Mouse (Mus musculus): ENCODE results near the gene Zfp219. TPM values are rescaled to one million over a fixed set of nuclear protein-coding genes. Genes with fewer than 3 reads are reported as not detected.
A peak's percentile ranks its signal among the peaks of the same experiment; 100 is the strongest.
"Not testable (repeated sequence)": the region's sequence is repeated elsewhere in the genome, so short reads cannot be mapped to it uniquely, and the experiment has no call there.

Gene Zfp219
- 10 to 100 TPM; 30.2 to 32.4 TPM for total RNA-seq (2021)

GRCm38 (mm10) chr14:52020486-52021137 lies at the start of gene Zfp219:
Gene Zfp219, minus strand, starts transcription at chr14:52020733.
- peak in 1 of 2 experiments; percentile 84 for DNase-seq (ENCODE audit: extremely low spot score in 1 of 2, low spot score in 2 of 2)
- intact Hi-C loops (cut with DNase I) = loop anchor here (5.0 kb wide), 2 partner anchors 113 to 138 kb away; partner anchors contain the start of gene Mettl17

GRCm38 (mm10) chr14:52066135-52066534 lies 45.6 kb upstream of the Zfp219 start:
- DNase-seq (ENCODE audit: extremely low spot score in 1 of 2, low spot score in 2 of 2) = no peak
- intact Hi-C loops (cut with DNase I) = no loop called here

- intact Hi-C loops (cut with DNase I) = no loop called here
- no peak for DNase-seq (ENCODE audit: extremely low spot score in 1 of 2, low spot score in 2 of 2)
Measured at GRCm38 (mm10) chr14:52061798-52062197, 41.3 kb upstream of the Zfp219 start.

DNA sequence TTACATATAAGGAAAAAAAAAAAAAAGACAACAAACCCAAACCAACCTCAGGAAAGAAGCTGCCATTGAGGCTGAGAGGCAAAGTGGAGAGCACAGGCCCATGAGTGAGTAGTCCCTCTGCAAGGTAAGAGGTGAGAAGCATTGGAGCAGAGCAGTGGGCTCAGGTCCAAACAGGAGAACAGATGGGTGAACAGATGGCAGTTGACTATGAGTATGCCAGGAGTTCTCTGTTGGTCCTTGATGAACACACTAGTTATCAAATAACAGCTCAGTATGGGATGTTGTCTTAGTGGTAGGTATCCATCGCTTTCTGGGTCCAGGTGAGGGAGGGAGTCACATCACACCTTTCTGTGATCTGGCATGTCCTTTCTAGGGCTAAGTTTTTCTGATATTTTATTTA lies 40.3 kb upstream of the Zfp219 start:
- intact Hi-C loops (cut with DNase I) = no loop called here
- DNase-seq (ENCODE audit: extremely low spot score in 1 of 2, low spot score in 2 of 2) = no peak

- intact Hi-C loops (cut with DNase I) = no loop called here
- no peak for DNase-seq (ENCODE audit: extremely low spot score in 1 of 2, low spot score in 2 of 2)
Measured at GRCm38 (mm10) chr14:52059982-52060381, 39.4 kb upstream of the Zfp219 start.

DNA sequence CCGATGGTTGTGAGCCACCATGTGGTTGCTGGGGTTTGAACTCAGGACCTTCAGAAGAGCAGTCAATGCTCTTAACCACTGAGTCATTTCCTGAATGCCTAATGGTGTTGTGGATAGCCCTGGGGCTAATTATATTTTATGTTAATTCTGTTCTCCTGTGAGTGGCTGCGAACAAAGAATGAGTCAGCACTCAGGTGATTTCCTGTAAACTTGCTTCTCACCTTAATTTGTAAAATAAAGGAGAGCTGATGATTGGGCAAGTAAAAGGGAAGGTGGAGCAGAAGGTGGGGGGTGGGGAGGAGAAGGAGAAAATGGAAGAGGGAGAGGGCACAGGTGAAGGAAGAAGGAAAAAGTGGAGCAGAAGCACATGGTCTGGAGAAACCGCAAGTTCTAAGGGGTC lies 32.2 kb upstream of the Zfp219 start:
- DNase-seq (ENCODE audit: extremely low spot score in 1 of 2, low spot score in 2 of 2); intact Hi-C loops (cut with DNase I): not testable (repeated sequence)

- intact Hi-C loops (cut with DNase I) = no loop called here
- no peak for DNase-seq (ENCODE audit: extremely low spot score in 1 of 2, low spot score in 2 of 2)
Measured at GRCm38 (mm10) chr14:52045966-52046565, 25.5 kb upstream of the Zfp219 start.

- intact Hi-C loops (cut with DNase I) = no loop called here
- peak in 1 of 2 experiments; percentile 49 for DNase-seq (ENCODE audit: extremely low spot score in 1 of 2, low spot score in 2 of 2)
Measured at GRCm38 (mm10) chr14:52044901-52045678, 24.6 kb upstream of the Zfp219 start.

DNA sequence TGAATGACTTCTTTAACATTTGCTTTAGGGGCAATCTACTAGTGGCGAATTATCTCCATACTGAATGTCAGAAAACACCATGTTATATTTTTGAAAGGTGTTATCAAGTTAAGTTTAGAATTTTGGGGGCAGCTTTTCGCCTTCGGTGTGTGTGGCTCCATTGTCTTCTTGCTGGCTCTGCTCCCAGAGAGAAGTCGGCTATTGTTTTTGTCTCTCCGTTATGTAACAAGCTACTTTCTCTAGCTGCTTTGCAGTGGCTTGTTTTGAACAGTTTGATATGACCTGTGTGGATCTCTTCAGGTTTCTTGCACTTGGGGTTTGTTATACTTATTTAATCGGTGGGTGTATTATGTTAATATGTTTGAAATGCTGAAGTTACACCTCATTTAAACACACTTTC lies 22.9 kb upstream of the Zfp219 start:
- DNase-seq (ENCODE audit: extremely low spot score in 1 of 2, low spot score in 2 of 2) = no peak

GRCm38 (mm10) chr14:52042359-52042758 lies 21.8 kb upstream of the Zfp219 start, which contains the start of gene Olfr221:
Gene Olfr221, minus strand, starts transcription at chr14:52042459.
- DNase-seq (ENCODE audit: extremely low spot score in 1 of 2, low spot score in 2 of 2); intact Hi-C loops (cut with DNase I): not testable (repeated sequence)

More for the DNA sequence above, 22.9 kb upstream of the Zfp219 start:
- intact Hi-C loops (cut with DNase I) = no loop called here

GRCm38 (mm10) chr14:52039332-52039731 lies 18.8 kb upstream of the Zfp219 start:
- intact Hi-C loops (cut with DNase I) = no loop called here
- no peak for DNase-seq (ENCODE audit: extremely low spot score in 1 of 2, low spot score in 2 of 2)

DNA sequence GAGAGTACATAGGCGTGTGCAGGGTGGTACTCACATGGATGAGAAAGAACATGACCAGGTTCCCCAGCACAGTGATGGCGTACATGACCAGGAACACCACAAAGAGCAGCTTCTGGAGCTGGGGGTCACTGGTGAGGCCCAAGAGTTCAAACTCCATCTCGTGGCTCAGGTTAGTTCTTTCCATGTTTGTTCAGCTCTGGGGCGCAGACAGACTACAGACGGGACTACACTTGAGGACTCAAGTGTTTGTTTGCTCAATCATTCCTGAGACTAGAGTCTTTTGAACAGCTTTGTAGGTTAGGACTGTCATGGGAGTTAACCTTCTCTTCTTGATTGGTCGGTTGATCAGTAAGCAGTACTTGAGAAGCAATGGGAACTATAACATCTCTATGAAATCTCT lies 15.4 kb upstream of the Zfp219 start:
- intact Hi-C loops (cut with DNase I) = no loop called here
- DNase-seq (ENCODE audit: extremely low spot score in 1 of 2, low spot score in 2 of 2) = no peak

DNA sequence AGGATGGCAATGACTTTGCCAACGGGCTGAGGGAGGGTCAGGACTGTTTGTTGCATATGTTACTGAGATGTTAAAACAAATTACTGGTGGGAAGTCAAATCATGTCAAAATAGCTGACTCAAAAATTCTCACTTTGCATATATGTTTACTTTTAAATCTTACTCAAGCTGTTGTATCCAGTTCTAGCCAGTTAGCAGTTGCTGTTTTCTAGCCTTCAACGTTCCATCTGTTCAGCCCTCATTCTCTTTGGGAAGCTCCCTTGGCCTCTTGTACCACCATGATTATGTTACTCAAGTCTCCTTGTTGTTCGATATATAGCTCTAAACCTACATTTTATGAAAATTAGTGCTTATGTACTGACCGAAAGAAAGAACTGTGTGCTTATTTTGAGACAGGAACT lies 5.8 kb upstream of the Zfp219 start:
- intact Hi-C loops (cut with DNase I) = no loop called here
- DNase-seq (ENCODE audit: extremely low spot score in 1 of 2, low spot score in 2 of 2) = no peak

DNA sequence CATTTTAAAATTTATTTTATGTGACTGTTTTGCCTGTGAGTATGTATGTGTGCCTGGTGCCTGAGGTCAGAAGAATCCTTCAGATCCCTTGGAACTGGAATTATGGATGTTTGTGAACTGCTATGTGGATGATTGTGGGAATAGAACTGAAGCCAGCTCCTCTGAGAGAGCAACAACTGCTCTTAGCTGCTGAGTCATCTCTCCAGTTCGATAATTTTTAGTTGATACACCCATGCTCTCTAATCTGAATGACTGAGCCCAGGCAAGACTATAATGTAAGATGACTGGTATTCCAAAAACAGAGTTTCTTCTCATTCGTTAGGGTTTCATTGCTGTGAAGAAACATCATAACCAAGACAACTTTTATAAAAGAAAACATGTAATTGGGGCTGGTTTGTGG lies 3.6 kb upstream of the Zfp219 start:
- intact Hi-C loops (cut with DNase I) = loop anchor here (5.0 kb wide), 2 partner anchors 117 to 142 kb away; partner anchors contain the start of gene Mettl17
- no peak for DNase-seq (ENCODE audit: extremely low spot score in 1 of 2, low spot score in 2 of 2)

GRCm38 (mm10) chr14:52022709-52023459 lies 2.4 kb upstream of the Zfp219 start:
- intact Hi-C loops (cut with DNase I) = loop anchor here (5.0 kb wide), 2 partner anchors 116 to 141 kb away; partner anchors contain the start of gene Mettl17
- peak; percentile 82 to 95 for DNase-seq (ENCODE audit: extremely low spot score in 1 of 2, low spot score in 2 of 2)

DNA sequence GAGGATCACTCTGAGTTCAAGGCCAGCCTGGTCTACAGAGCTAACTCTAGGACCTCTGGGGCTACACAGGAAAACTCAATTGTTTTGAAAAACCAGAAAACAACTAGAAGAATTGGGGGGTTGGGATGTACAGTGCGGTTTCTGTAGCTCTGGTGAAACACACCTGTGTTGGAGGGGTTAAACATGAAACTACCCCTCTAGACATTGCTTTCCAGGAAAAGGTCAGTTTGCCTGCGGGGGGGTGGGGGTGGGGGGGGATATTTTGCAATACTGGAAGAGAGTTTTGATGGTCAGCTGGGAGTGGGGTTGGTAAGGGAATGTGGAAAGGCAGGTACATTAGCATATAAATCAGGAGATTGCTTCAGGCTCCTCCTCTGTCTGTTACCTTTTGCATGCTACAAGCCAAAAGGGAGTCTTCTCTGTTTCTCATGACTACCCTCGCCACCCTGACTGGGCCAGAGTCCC lies 1.7 kb upstream of the Zfp219 start:
- DNase-seq (ENCODE audit: extremely low spot score in 1 of 2, low spot score in 2 of 2) = no peak
- intact Hi-C loops (cut with DNase I) = loop anchor here (5.0 kb wide), 2 partner anchors 115 to 140 kb away; partner anchors contain the start of gene Mettl17

DNA sequence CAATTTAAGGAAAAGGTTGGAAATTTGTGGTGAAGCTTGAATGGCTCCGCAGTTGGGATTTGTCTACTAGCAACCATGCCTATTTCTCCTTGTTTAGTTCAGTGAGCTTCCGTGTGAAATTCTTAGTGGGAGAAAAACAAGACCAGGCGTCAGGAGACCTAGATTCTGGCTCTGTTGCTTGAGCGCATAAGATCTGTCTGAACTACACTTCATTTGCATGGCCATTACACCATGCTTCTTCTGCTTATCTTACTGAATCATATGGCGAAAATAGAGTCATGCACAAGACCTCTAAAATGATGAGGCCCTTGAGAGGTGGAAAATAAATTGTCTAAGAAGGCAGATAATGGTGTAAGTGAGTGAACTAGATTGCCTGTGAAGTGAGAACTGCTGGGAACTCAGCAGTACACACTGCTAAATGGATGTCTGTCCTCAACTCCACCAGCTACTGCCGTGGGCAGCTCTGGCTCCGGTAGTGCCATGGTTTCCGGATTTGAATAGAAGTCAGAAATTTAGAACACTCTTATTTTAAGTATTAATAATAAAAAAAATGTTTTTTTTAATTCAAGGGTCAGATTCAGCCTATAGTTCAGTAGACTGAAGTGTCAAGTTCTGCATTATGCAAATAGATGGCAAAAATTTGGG lies 1.2 kb upstream of the Zfp219 start:
- no peak for DNase-seq (ENCODE audit: extremely low spot score in 1 of 2, low spot score in 2 of 2)

DNA sequence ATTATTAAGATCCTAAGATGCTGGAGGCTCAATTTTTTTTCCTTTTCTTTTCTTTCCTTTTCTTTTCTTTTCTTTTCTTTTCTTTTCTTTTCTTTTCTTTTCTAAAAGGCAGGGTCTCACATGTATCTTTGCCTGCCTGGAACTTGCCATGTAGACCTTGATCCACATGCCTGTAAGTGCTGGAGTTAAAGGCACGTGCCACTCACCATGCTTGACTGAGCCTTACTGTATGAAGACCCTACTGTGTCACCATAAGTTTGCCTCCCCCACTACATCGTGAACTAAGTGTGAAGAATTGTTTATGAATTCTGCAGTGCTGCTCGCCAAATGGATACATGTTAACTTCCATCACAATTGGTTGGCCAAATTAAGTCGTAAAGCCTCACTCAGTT lies 601 bp upstream of the Zfp219 start:
- DNase-seq (ENCODE audit: extremely low spot score in 1 of 2, low spot score in 2 of 2) = no peak
- intact Hi-C loops (cut with DNase I) = loop anchor here (5.0 kb wide), 2 partner anchors 114 to 139 kb away; partner anchors contain the start of gene Mettl17

More for the DNA sequence above, 1.2 kb upstream of the Zfp219 start:
- intact Hi-C loops (cut with DNase I) = loop anchor here (5.0 kb wide), 2 partner anchors 114 to 139 kb away; partner anchors contain the start of gene Mettl17

Data from left cerebral cortex, postnatal 10 days (tissue).